Mouse (Mus musculus) thymus, postnatal 36 days (tissue): ENCODE results near the gene Slc4a2.

Experiments
- DNase-seq, 2 experiments: peaks; one replicate each; pipeline ENCODE4 v3.0.0; 2022; ENCODE audit warnings: mixed read lengths in 2 of 2

The Slc4a2 gene

DNA sequence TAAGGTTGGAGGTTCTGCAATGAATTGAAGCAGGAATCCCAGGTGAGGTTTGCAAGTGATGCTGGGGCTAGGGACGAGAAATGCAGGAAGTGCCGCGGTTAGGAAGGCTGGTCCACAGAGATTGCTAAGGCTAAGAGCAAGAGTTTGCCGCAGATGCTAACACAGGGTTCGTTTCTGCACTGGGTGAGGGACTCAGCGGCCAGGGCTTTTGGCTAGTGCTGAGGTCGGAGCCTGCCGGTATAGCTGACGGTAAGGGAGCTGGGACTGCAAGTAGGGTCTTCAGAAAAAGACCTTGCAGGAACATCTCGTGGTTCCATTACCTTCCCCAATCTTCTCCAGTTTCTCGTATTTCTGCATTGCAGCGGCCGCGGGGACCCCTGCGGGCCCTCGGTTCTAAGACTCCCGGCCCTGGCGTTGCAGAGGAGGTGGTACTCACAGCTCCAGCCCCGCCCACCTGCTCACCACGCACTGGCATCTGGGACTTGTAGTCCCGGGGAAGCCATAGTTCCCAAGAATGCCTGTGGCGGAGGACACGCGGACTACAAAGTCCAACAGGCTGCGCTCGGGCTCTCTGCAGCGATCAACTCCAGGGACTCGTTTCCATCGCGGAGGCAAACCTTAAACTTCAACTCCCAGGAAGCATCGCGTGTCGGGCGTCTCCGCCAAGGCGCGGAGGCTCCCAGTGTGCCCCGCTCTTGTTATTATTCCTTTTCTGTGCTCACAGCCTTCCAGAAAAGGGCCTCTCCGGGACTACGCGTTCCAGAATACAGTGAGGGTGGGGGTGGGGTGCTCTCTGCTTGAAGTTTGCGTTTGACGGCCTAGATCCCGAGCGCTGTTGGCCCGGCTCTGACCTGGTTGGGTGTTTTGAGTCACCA lies at the start of gene Slc4a2, which contains the start of gene Cdk5:
Slc4a2 (plus strand) TSS at position 709 of the 875 bp plus-strand sequence.
Cdk5 (minus strand) TSS at position 402 of the 875 bp plus-strand sequence.
- DNase-seq, result peak; percentile 97 to 99

DNA sequence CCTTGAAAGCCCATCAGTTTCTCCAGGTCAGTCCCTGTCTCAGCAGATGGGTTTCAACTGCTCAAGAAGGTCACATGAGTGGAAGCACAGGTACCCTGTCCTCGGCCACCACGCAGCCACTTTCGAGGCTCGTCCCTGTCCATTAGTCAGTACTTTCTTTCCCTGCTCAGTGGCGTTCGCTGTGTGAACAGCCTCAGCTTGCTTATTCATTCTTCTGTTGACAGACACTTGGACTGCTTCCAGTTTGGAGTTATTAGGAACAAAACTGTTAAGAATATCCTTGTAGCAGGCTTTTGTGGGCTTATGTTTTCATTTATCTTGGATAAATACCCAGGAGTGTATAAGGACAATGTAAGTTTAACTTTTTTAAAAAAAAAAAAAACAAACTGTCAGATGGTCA lies 49.4 kb upstream of the Slc4a2 start:
- DNase-seq, result no peak

DNA sequence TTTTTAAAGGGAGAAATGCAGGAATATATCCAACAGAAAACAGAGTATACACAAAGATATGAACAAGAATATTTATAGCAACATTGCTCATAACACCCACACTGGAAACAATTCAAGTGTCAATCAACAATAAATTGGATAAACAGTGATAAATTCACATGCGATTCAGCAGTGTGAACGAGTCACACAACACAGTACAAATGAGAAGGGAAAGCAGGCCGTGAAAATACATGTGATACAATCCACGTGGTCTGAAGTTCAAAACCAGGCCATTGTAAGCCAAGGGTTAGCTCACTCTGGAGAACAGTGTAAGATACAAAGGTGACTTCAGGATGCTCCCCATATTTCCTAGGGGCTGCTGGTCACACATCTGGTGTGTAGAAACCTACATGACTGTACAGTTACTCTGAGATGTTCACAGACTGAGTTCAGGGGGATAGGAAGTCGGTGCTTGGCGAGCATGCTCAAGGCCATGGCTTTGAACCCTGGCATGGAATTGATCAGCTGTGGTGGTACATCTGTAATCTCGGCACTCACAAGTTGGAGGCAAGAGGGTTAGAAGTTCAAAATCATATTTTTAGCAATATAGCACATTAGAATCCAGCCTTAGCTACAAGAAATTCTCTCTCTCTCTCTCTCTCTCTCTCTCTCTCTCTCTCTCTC lies 48.8 kb upstream of the Slc4a2 start:
- DNase-seq, result no peak

GRCm38 (mm10) chr5:24378700-24379099 lies 44.9 kb upstream of the Slc4a2 start:
- DNase-seq, result no peak

GRCm38 (mm10) chr5:24379501-24379900 lies 44.1 kb upstream of the Slc4a2 start:
- DNase-seq, result no peak

DNA sequence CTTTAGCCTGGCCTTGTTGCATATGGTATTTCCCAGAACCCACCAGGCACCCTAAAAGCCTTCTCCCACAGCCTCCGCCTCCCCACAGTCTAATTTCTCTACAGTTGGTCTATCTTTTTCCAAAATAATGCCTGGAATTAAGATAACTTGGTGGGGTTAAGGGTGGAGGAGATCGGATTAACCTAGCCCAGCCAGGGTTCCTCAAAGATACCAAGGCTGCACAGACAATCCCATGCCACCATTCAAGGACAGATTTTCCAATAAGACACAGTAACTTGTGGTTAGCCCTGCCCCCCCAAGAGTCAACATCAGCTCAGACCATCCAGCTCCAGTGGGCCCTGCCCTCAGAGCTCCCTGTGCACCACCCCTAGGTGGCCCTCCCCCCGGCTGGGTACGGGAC lies 43.1 kb upstream of the Slc4a2 start:
- no peak for DNase-seq

DNA sequence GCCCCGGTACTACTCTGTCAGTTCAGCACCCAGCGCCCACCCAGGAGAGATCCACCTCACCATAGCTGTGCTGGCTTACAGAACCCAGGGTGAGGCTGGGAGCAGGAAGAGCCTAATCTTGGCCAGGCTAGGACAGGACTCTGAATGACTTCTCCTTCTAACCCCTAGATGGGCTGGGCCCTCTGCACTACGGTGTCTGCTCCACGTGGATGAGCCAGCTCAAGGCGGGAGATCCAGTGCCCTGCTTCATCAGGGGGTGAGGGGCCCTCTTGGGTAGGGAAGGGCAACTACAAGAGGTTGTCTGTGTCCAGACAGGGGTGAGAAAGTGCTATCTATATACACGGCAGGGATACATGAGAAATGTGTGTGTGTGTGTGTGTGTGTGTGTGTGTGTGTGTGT lies 42.2 kb upstream of the Slc4a2 start:
- no peak for DNase-seq

DNA sequence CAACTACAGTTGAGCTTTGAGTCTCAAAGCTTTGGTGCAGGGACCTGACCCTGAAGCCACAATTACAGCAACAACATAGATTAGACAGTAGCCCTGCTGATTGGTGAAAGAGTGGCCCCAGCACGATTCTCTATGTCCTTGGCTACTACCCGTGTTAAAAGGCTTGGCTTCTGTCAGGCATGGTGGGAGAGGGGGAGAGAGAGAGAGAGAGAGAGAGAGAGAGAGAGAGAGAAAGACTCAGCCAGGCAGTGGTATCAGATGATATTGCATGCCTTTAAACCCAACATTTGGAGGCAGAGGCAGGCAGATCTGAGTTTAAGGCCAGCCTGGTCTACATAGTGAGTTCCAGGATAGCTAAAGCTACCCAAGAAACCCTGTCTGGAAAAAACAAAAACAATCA lies 41.6 kb upstream of the Slc4a2 start:
- no peak for DNase-seq

DNA sequence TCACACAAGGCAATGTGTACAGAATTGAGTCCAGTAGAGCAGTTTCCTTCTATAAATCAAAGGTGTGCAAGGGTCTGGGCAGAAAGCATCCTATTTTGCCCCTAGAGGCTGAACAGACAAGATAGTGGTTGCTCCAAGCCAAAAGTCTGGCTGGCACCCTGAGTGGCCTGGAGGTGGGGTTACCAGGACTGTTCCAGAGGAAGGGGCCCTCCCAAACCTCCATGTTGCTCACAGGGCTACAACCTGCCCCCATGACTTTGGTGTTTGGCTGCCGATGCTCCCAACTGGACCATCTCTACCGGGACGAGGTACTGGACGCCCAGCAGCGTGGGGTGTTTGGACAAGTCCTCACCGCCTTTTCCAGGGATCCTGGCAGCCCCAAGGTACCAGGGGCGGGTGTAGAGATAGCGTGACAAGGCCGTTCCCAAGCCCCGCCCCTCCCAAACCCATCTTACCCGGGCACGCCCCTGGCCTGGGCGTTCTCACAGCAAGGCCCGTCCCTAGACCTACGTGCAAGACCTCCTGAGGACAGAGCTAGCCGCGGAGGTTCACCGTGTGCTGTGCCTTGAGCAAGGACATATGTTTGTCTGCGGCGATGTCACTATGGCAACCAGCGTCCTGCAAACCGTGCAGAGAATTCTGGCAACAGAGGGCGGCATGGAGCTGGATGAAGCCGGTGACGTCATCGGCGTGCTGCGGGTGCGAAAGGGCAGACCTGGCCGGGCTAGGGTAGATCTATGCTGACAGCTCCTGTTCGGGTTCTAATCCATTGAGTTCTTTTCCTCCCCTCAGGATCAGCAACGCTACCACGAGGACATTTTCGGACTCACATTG lies 40.4 kb upstream of the Slc4a2 start:
- DNase-seq, result peak; percentile 88 to 89

GRCm38 (mm10) chr5:24384407-24384806 lies 39.2 kb upstream of the Slc4a2 start:
- DNase-seq, result no peak

DNA sequence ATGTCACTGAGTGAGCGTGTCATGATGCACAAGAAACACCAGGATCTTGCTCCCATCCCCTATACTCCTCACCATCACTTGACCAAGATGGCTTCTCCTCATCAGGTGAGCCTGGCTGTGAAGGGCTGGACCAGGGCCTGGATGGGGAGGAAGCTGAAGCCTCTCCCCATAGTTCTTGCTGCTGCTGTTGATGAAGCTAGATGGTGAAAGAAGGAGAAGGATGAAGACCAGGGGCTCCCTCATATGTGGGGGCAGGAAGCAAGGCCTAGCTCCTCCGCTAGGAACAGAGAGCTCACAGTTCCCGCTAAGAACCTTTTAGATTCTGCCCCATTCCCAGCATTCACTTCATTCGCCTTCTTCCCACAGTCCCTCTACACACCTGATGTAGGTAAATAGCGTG lies 38.3 kb upstream of the Slc4a2 start:
- DNase-seq, result no peak

DNA sequence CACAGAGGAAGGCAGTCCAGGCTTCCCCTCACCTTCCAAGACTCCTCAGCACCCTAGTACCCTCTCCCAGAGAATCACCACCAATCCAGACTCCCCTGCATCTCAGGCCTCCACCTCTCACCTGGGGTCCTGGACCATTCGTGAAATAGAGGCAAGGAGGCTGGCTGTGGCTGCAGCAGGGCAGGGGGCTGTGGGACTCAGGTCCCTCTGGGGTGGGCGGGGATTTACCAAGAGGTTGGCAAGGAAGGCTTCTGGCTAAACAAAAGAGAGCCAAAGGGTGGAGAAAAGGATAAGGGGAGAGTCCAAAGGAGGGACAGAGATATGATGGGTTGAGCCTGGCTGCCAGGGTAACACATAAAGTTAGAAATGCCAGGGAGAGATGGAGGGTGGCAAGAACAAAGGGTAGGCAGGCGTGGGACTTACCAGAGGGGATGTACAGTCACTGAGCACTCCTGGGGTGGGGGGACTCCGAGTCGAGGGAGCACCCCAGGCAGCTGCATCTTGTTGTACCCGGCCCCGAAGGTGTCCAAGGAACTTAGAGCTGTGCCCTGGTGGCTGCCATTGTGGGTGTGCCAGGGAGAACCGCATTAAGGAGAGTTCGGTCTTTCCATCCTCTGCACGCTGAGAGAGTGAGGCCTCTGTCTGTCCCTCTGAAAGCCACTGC lies 37.6 kb upstream of the Slc4a2 start:
- no peak for DNase-seq

DNA sequence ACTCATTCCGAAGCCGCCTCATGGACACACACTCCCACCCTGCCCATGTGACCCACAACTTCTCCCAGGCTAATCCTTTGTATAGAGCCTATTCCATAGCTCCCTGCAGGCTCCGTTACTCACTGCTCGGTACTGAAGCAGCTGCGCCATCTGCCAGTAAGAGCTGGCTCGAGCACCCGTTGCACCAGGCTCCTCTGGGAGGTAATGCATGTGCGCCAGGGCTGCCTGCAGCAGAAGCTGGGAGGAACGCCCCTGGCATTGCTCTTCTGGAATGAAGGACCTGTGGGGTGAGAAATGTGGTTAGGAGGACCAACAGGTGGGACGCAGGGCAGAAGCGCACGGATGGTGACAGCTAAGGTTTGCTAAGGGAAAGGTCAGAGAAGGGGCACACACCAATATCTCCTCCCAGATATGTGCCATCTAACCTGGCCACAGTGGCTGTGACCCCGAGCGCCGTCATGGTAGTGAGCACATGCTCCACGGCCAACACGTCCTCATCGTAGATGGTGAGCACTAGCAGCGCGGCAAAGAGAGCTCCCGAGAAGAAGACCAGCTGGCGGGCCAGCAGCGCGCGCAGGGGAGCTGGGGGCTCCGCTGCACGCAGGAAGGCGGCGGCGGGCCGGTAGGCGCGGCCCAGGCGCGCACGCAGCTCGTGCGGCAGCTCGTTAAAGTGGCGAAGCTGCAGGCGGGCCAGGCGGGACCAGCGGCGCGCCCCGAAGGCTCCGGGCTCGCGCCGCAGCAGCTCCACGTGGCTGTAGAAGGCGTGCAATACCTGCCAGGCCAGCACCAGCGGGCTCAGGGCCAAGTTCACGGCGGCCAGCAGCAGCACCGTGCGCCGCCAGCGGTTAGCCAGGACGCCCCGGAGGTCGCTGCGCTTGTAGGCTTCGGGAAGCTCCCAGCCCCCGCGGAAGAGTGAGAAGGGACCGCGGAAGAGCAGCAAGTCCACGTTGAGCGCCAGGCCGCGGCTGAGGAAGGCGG lies 36.1 kb upstream of the Slc4a2 start:
- peak; percentile 48 to 62 for DNase-seq

DNA sequence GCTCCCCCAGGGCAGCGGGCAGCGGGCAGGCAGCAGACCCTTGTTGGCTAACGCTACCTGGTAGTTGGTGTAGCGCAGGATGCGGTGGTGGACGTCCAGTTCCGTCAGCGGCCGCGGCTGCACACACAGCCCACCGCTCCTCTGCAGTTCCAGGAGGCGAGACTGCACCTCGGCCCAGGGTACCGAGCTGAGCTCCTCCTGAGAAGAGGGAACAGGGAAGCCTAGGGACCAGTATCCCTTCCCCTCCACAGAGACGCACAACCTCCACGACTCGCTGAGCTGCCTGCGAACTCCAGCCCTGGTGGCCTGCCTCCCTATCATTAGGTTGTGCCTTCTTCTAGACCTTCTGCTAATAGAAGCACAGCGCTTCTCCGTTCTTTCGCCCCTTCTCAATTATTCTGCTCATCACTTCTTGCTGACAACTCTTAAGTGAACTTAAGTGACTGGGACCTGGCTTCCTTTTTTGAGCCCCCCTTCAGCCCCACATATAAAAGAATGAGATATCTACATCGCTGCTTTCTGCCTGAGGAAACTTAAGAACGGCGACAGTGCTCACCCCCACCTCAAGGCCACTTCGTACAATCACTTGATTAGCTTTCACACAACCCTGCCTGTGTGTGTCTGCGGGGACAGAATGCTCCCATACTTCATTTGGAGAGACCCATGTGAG lies 35.3 kb upstream of the Slc4a2 start:
- DNase-seq, result peak in 1 of 2 experiments; percentile 22

DNA sequence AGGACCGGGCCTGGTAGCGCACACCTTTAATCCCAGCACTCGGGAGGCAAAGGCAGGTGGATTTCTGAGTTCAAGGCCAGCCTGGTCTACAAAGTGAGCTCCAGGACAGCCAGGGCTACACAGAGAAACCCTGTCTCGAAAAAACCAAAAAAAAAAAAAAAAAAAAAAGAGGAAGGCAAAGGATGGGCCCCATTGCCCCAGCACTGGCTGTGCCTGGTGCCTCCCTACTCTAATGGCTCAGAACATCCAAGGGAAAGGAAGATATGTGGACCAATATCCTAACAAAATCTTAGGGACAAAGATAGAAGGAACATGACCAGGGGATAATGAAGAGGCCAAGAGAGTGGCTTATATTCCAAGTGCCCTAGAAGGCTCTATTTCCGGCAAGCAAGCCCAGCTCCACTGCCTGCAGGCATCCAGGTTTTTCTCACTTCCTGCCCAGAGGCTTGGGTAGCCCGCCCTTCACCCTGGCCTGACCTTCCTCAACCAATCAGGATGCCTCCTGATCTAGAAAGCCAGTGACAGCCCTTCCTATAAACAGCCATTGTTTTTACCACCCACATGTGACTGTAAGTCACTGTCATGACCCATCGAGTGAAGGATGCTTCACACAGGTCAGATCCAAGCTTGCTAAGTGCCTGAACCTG lies 34.5 kb upstream of the Slc4a2 start:
- peak; percentile 17 to 58 for DNase-seq

DNA sequence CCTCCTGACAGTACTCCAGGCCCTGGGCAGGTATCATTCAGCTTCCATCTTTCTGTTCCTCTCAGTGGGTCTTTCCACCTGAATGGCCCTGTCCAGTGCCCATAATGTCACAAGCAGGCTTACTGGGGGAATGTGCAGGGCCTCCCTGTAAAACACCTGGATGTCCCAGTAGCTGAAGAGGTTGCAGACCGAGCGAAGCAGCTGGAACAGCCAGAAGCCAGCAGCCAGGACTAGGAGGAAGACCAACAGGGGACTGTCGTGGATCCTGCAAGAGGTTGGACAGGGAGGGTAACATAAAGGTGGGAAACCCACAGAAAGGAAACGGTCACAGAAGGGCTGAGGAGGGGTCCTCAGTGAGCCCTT lies 34.0 kb upstream of the Slc4a2 start:
- DNase-seq, result no peak

- DNase-seq, result no peak
Observed at GRCm38 (mm10) chr5:24391864-24392263, 31.8 kb upstream of the Slc4a2 start, which contains the start of gene Atg9b. Gene Atg9b (minus strand): TSS chr5:24392143.

- DNase-seq, result no peak
Observed at GRCm38 (mm10) chr5:24392724-24393123, 30.9 kb upstream of the Slc4a2 start.

DNA sequence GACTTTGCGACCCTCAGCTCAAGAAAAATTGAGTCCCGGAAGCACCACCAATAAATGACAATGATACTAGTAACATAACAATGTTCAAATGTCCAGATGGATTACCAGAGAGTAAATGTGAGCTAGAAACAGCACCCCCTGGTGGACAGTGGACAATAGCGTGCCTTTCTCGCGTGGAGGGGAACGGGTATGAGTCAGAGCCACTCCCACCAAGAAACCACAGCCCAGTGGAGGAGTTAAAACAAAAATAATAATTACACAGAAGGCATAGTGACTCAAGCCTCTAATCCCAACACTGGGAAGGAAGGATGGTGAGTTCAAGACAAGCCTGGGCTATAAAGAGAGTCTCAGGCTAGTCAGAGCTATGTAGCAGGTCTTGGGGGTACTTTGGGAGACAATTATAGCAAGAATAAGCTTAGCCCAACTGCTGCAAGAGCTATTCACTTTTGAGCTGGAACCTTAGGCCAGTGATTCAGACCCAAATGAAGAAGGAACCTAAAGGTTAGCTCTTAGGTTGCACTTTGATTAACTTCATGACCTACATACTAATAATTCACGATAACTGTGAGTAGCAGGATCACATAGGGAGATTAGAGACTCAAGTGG lies 30.1 kb upstream of the Slc4a2 start, which contains the start of gene Abcb8:
Abcb8 (plus strand) TSS at position 272 of the 606 bp plus-strand sequence.
- DNase-seq, result peak; percentile 79 to 81
